Mouse (Mus musculus): ENCODE measurements at regions not wholly inside any gene's neighbourhood (a gene's known extent, or its start where the extent isn't known, plus 50 kb on each side); places are given as distances from the start of the nearest gene placed in this dataset.

- H3K4me3 ChIP-seq (ENCODE audit: low read depth, low read length), result no peak overlapping the region
- no peaks in the 10 kb centered on the region for H3K9me3 ChIP-seq (ENCODE audit: control insufficient read depth, low read length)
- H3K9ac ChIP-seq (ENCODE audit: low read length), result no peak overlapping the region
- no peak overlapping the region for H3K27ac ChIP-seq (ENCODE audit: low read depth, low read length)
- H3K27me3 ChIP-seq (ENCODE audit: control insufficient read depth, insufficient read depth, low read length), result no peaks in the 10 kb centered on the region
- H3K4me2 ChIP-seq, result no peak overlapping the region
- DNase-seq (ENCODE audit: low spot score, missing footprints) (no peak), ATAC-seq (ENCODE audit: low FRiP score) (peak; percentile 68)
- WGBS, result 7% methylated on average over 1 of the region's 1 CpGs
- H3K4me1 ChIP-seq (ENCODE audit: control insufficient read depth, insufficient read depth, low read length), result no peaks in the 10 kb centered on the region
- no peaks in the 10 kb centered on the region for H3K36me3 ChIP-seq (ENCODE audit: control insufficient read depth, insufficient read depth, low read length)
Observed at GRCm38 (mm10) chr14:83747996-83748395, 695.4 kb upstream of the Pcdh17 start.

- ATAC-seq (ENCODE audit: low FRiP score), result no peak
- 85% methylated on average over 3 of the region's 3 CpGs for WGBS
- no peaks in the 10 kb centered on the region for H3K36me3 ChIP-seq (ENCODE audit: control insufficient read depth, insufficient read depth, low read length)
Observed at GRCm38 (mm10) chr14:83751876-83752275, 691.5 kb upstream of the Pcdh17 start.

GRCm38 (mm10) chr14:83752477-83752876 lies 690.9 kb upstream of the Pcdh17 start:
- Histone ChIP-seq H3K27me3 (ENCODE audit: control insufficient read depth, insufficient read depth, low read length) (no peaks in the 10 kb centered on the region), H3K4me3 (ENCODE audit: low read depth, low read length) (no peak overlapping the region), H3K9me3 (ENCODE audit: control insufficient read depth, low read length) (no peaks in the 10 kb centered on the region), H3K9ac (ENCODE audit: low read length) (no peak overlapping the region), H3K4me1 (ENCODE audit: control insufficient read depth, insufficient read depth, low read length) (no peaks in the 10 kb centered on the region), H3K27ac (ENCODE audit: low read depth, low read length) (no peak overlapping the region), H3K4me2 (no peak overlapping the region), H3K36me3 (ENCODE audit: control insufficient read depth, insufficient read depth, low read length) (no peaks in the 10 kb centered on the region)
- no peak for DNase-seq (ENCODE audit: low spot score, missing footprints)
- ATAC-seq (ENCODE audit: low FRiP score), result no peak

More at GRCm38 (mm10) chr14:83751876-83752275, 691.5 kb upstream of the Pcdh17 start:
- H3K4me2 ChIP-seq, result no peak overlapping the region
- no peaks in the 10 kb centered on the region for H3K27me3 ChIP-seq (ENCODE audit: control insufficient read depth, insufficient read depth, low read length)
- H3K27ac ChIP-seq (ENCODE audit: low read depth, low read length), result no peak overlapping the region
- H3K4me1 ChIP-seq (ENCODE audit: control insufficient read depth, insufficient read depth, low read length), result no peaks in the 10 kb centered on the region
- no peaks in the 10 kb centered on the region for H3K9me3 ChIP-seq (ENCODE audit: control insufficient read depth, low read length)
- DNase-seq (ENCODE audit: low spot score, missing footprints), result no peak
- H3K4me3 ChIP-seq (ENCODE audit: low read depth, low read length), result no peak overlapping the region
- no peak overlapping the region for H3K9ac ChIP-seq (ENCODE audit: low read length)

Measured in midbrain, embryonic 11.5 days (tissue).